Mouse (Mus musculus) ES-Bruce4 (cell line): ENCODE measurements around the gene Pop4. TPM values are rescaled to one million over a fixed set of nuclear protein-coding genes. Genes with fewer than 3 reads are reported as not detected.
A peak's percentile ranks its signal among the peaks of the same experiment; 100 is the strongest.

Experiments used
- H3K27ac ChIP-seq: 2 replicates; pipeline ENCODE4 v1.5.1; 2012; ENCODE audit warnings: low read length, inconsistent platforms; ENCODE audit not compliant: insufficient read depth
- H3K27me3 ChIP-seq: 2 replicates; pipeline ENCODE4 v1.6.1; 2012; ENCODE audit warnings: mild to moderate bottlenecking, low read length, inconsistent platforms; ENCODE audit not compliant: control insufficient read depth, poor library complexity, insufficient read depth, severe bottlenecking
- H3K36me3 ChIP-seq: 2 replicates; pipeline ENCODE4 v1.6.1; 2012; ENCODE audit warnings: inconsistent platforms, mild to moderate bottlenecking, low read length, moderate library complexity; ENCODE audit not compliant: control insufficient read depth, poor library complexity, insufficient read depth, severe bottlenecking
- H3K4me1 ChIP-seq: one replicate; pipeline ENCODE4 v1.8.1; 2011; ENCODE audit warnings: low read length; ENCODE audit not compliant: control insufficient read depth, insufficient read depth
- H3K4me3 ChIP-seq: 2 replicates; pipeline ENCODE4 v1.5.1; 2011; ENCODE audit warnings: low read depth, mild to moderate bottlenecking, low read length
- H3K9ac ChIP-seq: 2 replicates; pipeline ENCODE4 v1.6.1; 2012; ENCODE audit warnings: low read depth, mild to moderate bottlenecking, inconsistent platforms; ENCODE audit not compliant: poor library complexity, severe bottlenecking
- H3K9me3 ChIP-seq: replicated peaks from 2 replicates; pipeline ENCODE4 v1.6.1; 2012; ENCODE audit warnings: mild to moderate bottlenecking, low read length, inconsistent platforms; ENCODE audit not compliant: control insufficient read depth, poor library complexity, insufficient read depth, severe bottlenecking
- CTCF ChIP-seq: IDR thresholded peaks from one replicate; pipeline ENCODE4 v1.8.1; 2011; ENCODE audit warnings: low read depth, low read length
- EP300 ChIP-seq: IDR thresholded peaks from 2 replicates; pipeline ENCODE4 v1.6.1; 2011; ENCODE audit warnings: low read depth, low read length; ENCODE audit not compliant: insufficient read depth
- POLR2A ChIP-seq: IDR thresholded peaks from one replicate; pipeline ENCODE4 v1.8.1; 2011; ENCODE audit warnings: low read length; ENCODE audit not compliant: insufficient read depth
- polyA plus RNA-seq: library from polyadenylated mRNA; stranded (reverse); fragments of >200 nt; gene quantifications from 2 replicates; pipeline ENCODE4 v1.2.4, GENCODE M21; 2011; ENCODE audit warnings: low read depth; ENCODE audit not compliant: missing spikeins, insufficient read depth, insufficient read length

Gene Pop4
- polyA plus RNA-seq, 1 experiment: 44.6 TPM

GRCm38 (mm10) chr7:38267006-38267680, 4.1 kb downstream of the Pop4 start:
- no peaks in the 10 kb centered on the region for H3K9me3 ChIP-seq
- no peak overlapping the region for H3K4me3 ChIP-seq
- H3K36me3 ChIP-seq: peaks cover 45% of the 10 kb centered on the region
- H3K27ac ChIP-seq: no peak overlapping the region
- H3K27me3 ChIP-seq: no peaks in the 10 kb centered on the region
- no peaks in the 10 kb centered on the region for H3K4me1 ChIP-seq
- H3K9ac ChIP-seq: no peak overlapping the region
- TF ChIP-seq EP300: no peak
- TF ChIP-seq CTCF: peak; percentile 79
- no peak for TF ChIP-seq POLR2A

GRCm38 (mm10) chr7:38262406-38262805, 8.8 kb downstream of the Pop4 start:
- H3K4me1 ChIP-seq: no peaks in the 10 kb centered on the region
- H3K27ac ChIP-seq: no peak overlapping the region
- peaks cover 48% of the 10 kb centered on the region for H3K36me3 ChIP-seq
- TF ChIP-seq POLR2A: no peak
- TF ChIP-seq EP300: no peak
- no peak for TF ChIP-seq CTCF
- H3K9ac ChIP-seq: no peak overlapping the region
- H3K27me3 ChIP-seq: no peaks in the 10 kb centered on the region
- H3K4me3 ChIP-seq: no peak overlapping the region
- H3K9me3 ChIP-seq: no peaks in the 10 kb centered on the region

- no peak for TF ChIP-seq POLR2A
- no peak for TF ChIP-seq EP300
- no peak for TF ChIP-seq CTCF
- Histone ChIP-seq H3K4me3 (no peak overlapping the region), H3K27me3 (no peaks in the 10 kb centered on the region), H3K9me3 (no peaks in the 10 kb centered on the region), H3K36me3 (peaks cover 31% of the 10 kb centered on the region), H3K4me1 (no peaks in the 10 kb centered on the region), H3K9ac (no peak overlapping the region), H3K27ac (no peak overlapping the region)
These were observed 11.6 kb downstream of the Pop4 start for GRCm38 (mm10) chr7:38259631-38260030.

GRCm38 (mm10) chr7:38253441-38253840, 17.8 kb downstream of the Pop4 start:
- Histone ChIP-seq H3K9ac (no peak overlapping the region), H3K4me3 (no peak overlapping the region), H3K4me1 (peaks cover 7% of the 10 kb centered on the region), H3K36me3 (no peaks in the 10 kb centered on the region), H3K27ac (0 out of 2 replicates have a peak overlapping the region, but pooled peaks have one; percentile 2), H3K9me3 (no peaks in the 10 kb centered on the region), H3K27me3 (no peaks in the 10 kb centered on the region)
- TF ChIP-seq CTCF (no peak), EP300 (0 out of 2 replicates have a peak, but pooled peaks have one; percentile 30), POLR2A (no peak)

GRCm38 (mm10) chr7:38251494-38252216, 19.6 kb downstream of the Pop4 start:
- Histone ChIP-seq H3K27me3 (no peaks in the 10 kb centered on the region), H3K9ac (no peak overlapping the region), H3K4me1 (peaks cover 7% of the 10 kb centered on the region), H3K36me3 (no peaks in the 10 kb centered on the region), H3K27ac (peak overlapping the region; percentile 2; the same call in 1 of the 2 replicates), H3K4me3 (no peak overlapping the region), H3K9me3 (no peaks in the 10 kb centered on the region)
- TF ChIP-seq CTCF: no peak
- TF ChIP-seq POLR2A: no peak
- no peak for TF ChIP-seq EP300

GRCm38 (mm10) chr7:38242417-38242816, 28.8 kb downstream of the Pop4 start:
- H3K27ac ChIP-seq: 0 out of 2 replicates have a peak overlapping the region, but pooled peaks have one; percentile 1
- no peaks in the 10 kb centered on the region for H3K36me3 ChIP-seq
- TF ChIP-seq EP300 (no peak), POLR2A (no peak), CTCF (no peak)
- H3K9me3 ChIP-seq: no peaks in the 10 kb centered on the region
- no peak overlapping the region for H3K9ac ChIP-seq
- H3K4me3 ChIP-seq: no peak overlapping the region
- no peaks in the 10 kb centered on the region for H3K27me3 ChIP-seq
- H3K4me1 ChIP-seq: no peaks in the 10 kb centered on the region
